Mouse (Mus musculus) CH12.LX (cell line): ENCODE data around the gene Eif2d.

ENCODE experiments used
- CHD1 ChIP-seq: IDR thresholded peaks from 2 replicates; pipeline ENCODE4 v1.6.1; 2012; ENCODE audit warnings: low read depth, low read length, improper control_type of control experiment, inconsistent platforms
- CHD2 ChIP-seq: IDR thresholded peaks from 2 replicates; pipeline ENCODE4 v1.6.1; 2011; ENCODE audit warnings: low read length, improper control_type of control experiment
- CTCF ChIP-seq, 2 experiments: IDR thresholded peaks in 1 of 2; conservative IDR thresholded peaks in 1 of 2; 2 replicates each; pipeline ENCODE4 v1.5.1; 2011 to 2012; ENCODE audit warnings: low read depth in 2 of 2, low read length in 2 of 2, improper control_type of control experiment in 1 of 2, inconsistent platforms in 1 of 2, mild to moderate bottlenecking in 1 of 2, moderate library complexity in 1 of 2
- ELF1 ChIP-seq: IDR thresholded peaks from 2 replicates; pipeline ENCODE4 v1.6.1; 2014; ENCODE audit warnings: low read depth, mild to moderate bottlenecking, inconsistent platforms, low read length, improper control_type of control experiment
- HCFC1 ChIP-seq: IDR thresholded peaks from 2 replicates; pipeline ENCODE4 v1.6.1; 2012; ENCODE audit warnings: low read depth, mild to moderate bottlenecking, inconsistent platforms, low read length, improper control_type of control experiment
- IRF4 ChIP-seq: IDR thresholded peaks from 2 replicates; pipeline ENCODE4 v1.6.1; 2014; ENCODE audit warnings: low read depth, mild to moderate bottlenecking, inconsistent platforms, low read length, improper control_type of control experiment
- KAT2A ChIP-seq: IDR thresholded peaks from 2 replicates; pipeline ENCODE4 v1.6.1; 2012; ENCODE audit warnings: low read length, improper control_type of control experiment, inconsistent platforms; ENCODE audit not compliant: insufficient replicate concordance
- MAX ChIP-seq: IDR thresholded peaks from 2 replicates; pipeline ENCODE4 v1.6.1; 2011; ENCODE audit warnings: low read length, improper control_type of control experiment
- POLR2A ChIP-seq: IDR thresholded peaks from 2 replicates; pipeline ENCODE4 v1.6.1; 2011; ENCODE audit warnings: low read depth, mild to moderate bottlenecking, improper control_type of control experiment, low read length
- POLR2AphosphoS2 ChIP-seq: IDR thresholded peaks from 2 replicates; pipeline ENCODE4 v1.6.1; 2011; ENCODE audit warnings: low read depth, low read length, improper control_type of control experiment
- SIN3A ChIP-seq: IDR thresholded peaks from 2 replicates; pipeline ENCODE4 v1.6.1; 2012; ENCODE audit warnings: low read length, improper control_type of control experiment, inconsistent platforms
- USF1 ChIP-seq: IDR thresholded peaks from 2 replicates; pipeline ENCODE4 v1.6.1; 2014; ENCODE audit warnings: low read depth, mild to moderate bottlenecking, inconsistent platforms, low read length, improper control_type of control experiment
- ZNF384 ChIP-seq: IDR thresholded peaks from 2 replicates; pipeline ENCODE4 v1.6.1; 2012; ENCODE audit warnings: low read depth, low read length, improper control_type of control experiment, inconsistent platforms

GRCm38 (mm10) chr1:131200588-131200987 is 47.6 kb downstream of the Eif2d start:
- TF ChIP-seq KAT2A (no peak), ZNF384 (no peak), ELF1 (no peak), HCFC1 (no peak), POLR2AphosphoS2 (no peak), CTCF (conservative IDR thresholded peaks at IDR 0.05 in 1 of 2, IDR thresholded peaks at IDR 0.05 in 1 of 2; ENCODE audit: low read depth in 2 of 2, low read length in 2 of 2) (no peak), POLR2A (no peak), MAX (no peak), USF1 (no peak), CHD2 (no peak), SIN3A (no peak), CHD1 (no peak), IRF4 (no peak)
